Mouse (Mus musculus): ENCODE results near the gene Ralgapa2. TPM values are rescaled to one million over a fixed set of nuclear protein-coding genes. Genes with fewer than 3 reads are reported as not detected.
A peak's percentile ranks its signal among the peaks of the same experiment; 100 is the strongest.

Ralgapa2 gene
- total RNA-seq, 2 experiments from 2014 or later = 21.7 to 22.7 TPM

GRCm38 (mm10) chr2:146220591-146221075 lies 291.5 kb downstream of the Ralgapa2 start:
- intact Hi-C loops (cut with DNase I) = loop anchor here (5.0 kb wide), 1 partner anchor 37 kb away; no protein-coding TSS in a partner anchor
- DNase-seq (ENCODE audit: extremely low spot score in 1 of 2, low spot score in 2 of 2) = no peak
- Histone ChIP-seq H3K27ac (no peak overlapping the region), H3K4me3 (peak overlapping the region; percentile 59)
- TF ChIP-seq CTCF (IDR thresholded peaks at IDR 0.05) = no peak

- no peak for TF ChIP-seq CTCF (IDR thresholded peaks at IDR 0.05)
- intact Hi-C loops (cut with DNase I) = loop anchor here (5.0 to 10.0 kb wide), 4 partner anchors 38 to 1818 kb away; no protein-coding TSS in a partner anchor
- Histone ChIP-seq H3K27ac (no peak overlapping the region), H3K4me3 (no peak overlapping the region)
- no peak for DNase-seq (ENCODE audit: extremely low spot score in 1 of 2, low spot score in 2 of 2)
Measured at GRCm38 (mm10) chr2:146219791-146220190, 292.4 kb downstream of the Ralgapa2 start.

- no peak for TF ChIP-seq CTCF (IDR thresholded peaks at IDR 0.05)
- no peak overlapping the region for H3K4me3 ChIP-seq
- DNase-seq (ENCODE audit: extremely low spot score in 1 of 2, low spot score in 2 of 2) = peak; percentile 14 to 26
- H3K27ac ChIP-seq = no peak overlapping the region
- intact Hi-C loops (cut with DNase I) = loop anchor here (5.0 to 10.0 kb wide), 3 partner anchors 88 to 1818 kb away; no protein-coding TSS in a partner anchor
Measured at GRCm38 (mm10) chr2:146218881-146219535, 293.1 kb downstream of the Ralgapa2 start.

- no peak for TF ChIP-seq CTCF (IDR thresholded peaks at IDR 0.05)
- Histone ChIP-seq H3K27ac (no peak overlapping the region), H3K4me3 (peak overlapping the region; percentile 24; the same call in 1 of the 2 replicates)
- intact Hi-C loops (cut with DNase I) = loop anchor here (5.0 to 10.0 kb wide), 3 partner anchors 89 to 1819 kb away; no protein-coding TSS in a partner anchor
- DNase-seq (ENCODE audit: extremely low spot score in 1 of 2, low spot score in 2 of 2) = no peak
Measured at GRCm38 (mm10) chr2:146218161-146218691, 293.9 kb downstream of the Ralgapa2 start.

- Histone ChIP-seq H3K4me3 (no peak overlapping the region), H3K27ac (no peak overlapping the region)
- DNase-seq (ENCODE audit: extremely low spot score in 1 of 2, low spot score in 2 of 2) = no peak
- TF ChIP-seq CTCF (IDR thresholded peaks at IDR 0.05) = no peak
- intact Hi-C loops (cut with DNase I) = loop anchor here (5.0 to 10.0 kb wide), 3 partner anchors 90 to 1820 kb away; no protein-coding TSS in a partner anchor
Measured at GRCm38 (mm10) chr2:146217227-146217980, 294.7 kb downstream of the Ralgapa2 start.

- no peak for TF ChIP-seq CTCF (IDR thresholded peaks at IDR 0.05)
- DNase-seq (ENCODE audit: extremely low spot score in 1 of 2, low spot score in 2 of 2) = no peak
- H3K27ac ChIP-seq = no peak overlapping the region
- intact Hi-C loops (cut with DNase I) = loop anchor here (5.0 to 10.0 kb wide), 3 partner anchors 91 to 1821 kb away; no protein-coding TSS in a partner anchor
- no peak overlapping the region for H3K4me3 ChIP-seq
Measured at GRCm38 (mm10) chr2:146216111-146217064, 295.8 kb downstream of the Ralgapa2 start.

GRCm38 (mm10) chr2:146214715-146215114 lies 297.4 kb downstream of the Ralgapa2 start:
- intact Hi-C loops (cut with DNase I) = loop anchor here (2.0 to 10.0 kb wide), 5 partner anchors 93 to 1823 kb away; no protein-coding TSS in a partner anchor
- peak; percentile 77 for TF ChIP-seq CTCF (IDR thresholded peaks at IDR 0.05)
- no peak overlapping the region for H3K27ac ChIP-seq
- peak; percentile 40 to 53 for DNase-seq (ENCODE audit: extremely low spot score in 1 of 2, low spot score in 2 of 2)
- H3K4me3 ChIP-seq = no peak overlapping the region

- no peak for TF ChIP-seq CTCF (IDR thresholded peaks at IDR 0.05)
Measured at GRCm38 (mm10) chr2:146210968-146211367, 301.2 kb downstream of the Ralgapa2 start.

GRCm38 (mm10) chr2:146197947-146198346 lies 314.2 kb downstream of the Ralgapa2 start:
- Histone ChIP-seq H3K27ac (no peak overlapping the region), H3K4me3 (no peak overlapping the region)
- intact Hi-C loops (cut with DNase I) = no loop called here
- no peak for TF ChIP-seq CTCF (IDR thresholded peaks at IDR 0.05)
- DNase-seq (ENCODE audit: extremely low spot score in 1 of 2, low spot score in 2 of 2) = no peak

More at GRCm38 (mm10) chr2:146210968-146211367, 301.2 kb downstream of the Ralgapa2 start:
- H3K4me3 ChIP-seq = no peak overlapping the region
- no peak overlapping the region for H3K27ac ChIP-seq
- intact Hi-C loops (cut with DNase I) = loop anchor here (5.0 to 10.0 kb wide), 2 partner anchors 174 to 254 kb away; no protein-coding TSS in a partner anchor
- no peak for DNase-seq (ENCODE audit: extremely low spot score in 1 of 2, low spot score in 2 of 2)

- no peak for TF ChIP-seq CTCF (IDR thresholded peaks at IDR 0.05)
- intact Hi-C loops (cut with DNase I) = no loop called here
- no peak for DNase-seq (ENCODE audit: extremely low spot score in 1 of 2, low spot score in 2 of 2)
- Histone ChIP-seq H3K4me3 (no peak overlapping the region), H3K27ac (no peak overlapping the region)
Measured at GRCm38 (mm10) chr2:146196126-146196525, 316.0 kb downstream of the Ralgapa2 start.
